Mouse (Mus musculus): ENCODE data around the gene Asic3.

GRCm38 (mm10) chr5:24389658-24390020, 23.6 kb upstream of the Asic3 start:
- no peak for TF ChIP-seq EP300 (IDR thresholded peaks at IDR 0.05; ENCODE audit: low read depth)
- TF ChIP-seq CTCF (IDR thresholded peaks at IDR 0.05; ENCODE audit: low read depth), result no peak
